Mouse (Mus musculus) urinary bladder, adult 18-20 months (tissue): ENCODE measurements around the gene Nphp3.

Experiments
- DNase-seq, 2 experiments: peaks; one replicate each; pipeline ENCODE4 v3.0.0; 2022; ENCODE audit warnings: low spot score in 2 of 2, mixed read lengths in 2 of 2

Gene Nphp3

GRCm38 (mm10) chr9:104064571-104064970 is 62.2 kb downstream of the Nphp3 start:
- no peak for DNase-seq

- DNase-seq: no peak
Measured at GRCm38 (mm10) chr9:104070241-104070640, 67.9 kb downstream of the Nphp3 start.

DNA sequence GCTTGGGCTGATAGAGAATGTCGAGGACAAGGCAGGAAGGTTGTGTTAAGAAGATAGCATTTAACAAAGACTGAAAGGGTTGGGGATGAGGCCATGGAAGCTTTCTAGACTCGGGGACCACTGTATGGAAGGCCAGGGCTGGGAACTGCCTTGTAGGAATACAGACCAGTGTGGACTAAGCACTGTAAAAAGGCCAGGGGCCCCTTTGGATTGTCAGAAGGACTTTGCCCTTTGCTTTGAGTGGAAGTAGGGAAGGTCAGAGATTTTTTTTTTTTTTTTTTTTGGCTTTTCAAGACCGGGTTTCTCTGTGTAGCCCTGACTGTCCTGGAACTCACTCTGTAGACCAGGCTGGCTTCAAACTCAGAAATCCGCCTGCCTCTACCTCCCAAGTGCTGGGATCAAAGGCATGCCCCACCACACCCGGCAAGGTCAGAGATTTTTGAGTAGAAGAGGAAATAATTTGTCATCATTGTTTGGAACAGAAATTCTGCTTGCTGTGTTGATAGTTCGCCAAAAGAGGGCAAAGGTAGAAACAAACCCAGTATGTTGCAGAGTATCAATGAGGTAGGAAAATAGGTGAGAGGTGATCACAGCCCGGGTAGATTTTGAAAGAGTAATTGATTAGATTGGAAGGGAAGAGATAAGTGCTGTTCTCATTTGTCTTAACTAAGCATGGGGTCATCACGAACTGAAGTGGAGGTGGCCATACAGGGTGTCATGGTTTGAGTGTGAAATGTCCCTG is 68.7 kb downstream of the Nphp3 start:
- no peak for DNase-seq

GRCm38 (mm10) chr9:104075808-104076207 is 73.5 kb downstream of the Nphp3 start:
- DNase-seq: no peak

DNA sequence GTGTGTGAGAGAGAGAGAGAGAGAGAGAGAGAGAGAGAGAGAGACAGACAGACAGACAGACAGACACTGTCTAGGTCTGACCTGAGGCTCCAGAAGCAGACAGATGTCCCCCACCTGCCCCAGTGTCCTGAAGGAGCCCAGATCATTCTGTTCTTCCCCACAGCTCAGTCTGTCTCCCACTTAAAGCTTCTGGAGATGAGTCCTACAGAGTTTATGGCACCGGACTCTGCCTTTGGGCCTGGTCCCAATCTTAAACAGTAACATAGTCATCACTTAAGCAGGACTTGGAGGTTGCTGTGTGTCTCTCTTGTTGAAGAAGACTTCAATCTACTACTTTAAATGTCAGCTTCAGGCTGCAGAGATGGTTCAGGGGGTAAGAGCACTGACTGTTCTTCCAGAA is 76.4 kb downstream of the Nphp3 start:
- DNase-seq: no peak

DNA sequence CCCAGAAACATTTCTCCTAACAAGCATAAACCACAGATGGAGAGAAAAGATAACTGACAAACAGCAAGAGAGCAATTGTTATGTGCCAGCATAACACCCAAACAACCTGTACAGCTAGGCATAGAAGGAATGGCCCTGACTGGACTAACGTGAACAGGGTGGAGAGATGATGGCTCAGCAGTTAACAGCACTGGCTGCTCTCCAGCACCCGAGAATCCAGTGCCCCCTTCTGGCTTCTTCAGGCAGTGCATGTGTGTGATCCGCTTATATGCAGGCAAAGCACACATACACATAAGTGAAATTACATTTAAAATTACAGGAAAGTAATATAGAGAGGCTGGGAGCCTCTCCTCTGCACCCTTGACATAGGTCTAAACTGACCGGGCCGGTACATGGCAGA is 77.0 kb downstream of the Nphp3 start:
- peak; percentile 36 to 61 for DNase-seq

GRCm38 (mm10) chr9:104080038-104080437 is 77.7 kb downstream of the Nphp3 start:
- DNase-seq: no peak

- peak; percentile 31 to 42 for DNase-seq
Measured at GRCm38 (mm10) chr9:104085730-104086429, 83.5 kb downstream of the Nphp3 start.

DNA sequence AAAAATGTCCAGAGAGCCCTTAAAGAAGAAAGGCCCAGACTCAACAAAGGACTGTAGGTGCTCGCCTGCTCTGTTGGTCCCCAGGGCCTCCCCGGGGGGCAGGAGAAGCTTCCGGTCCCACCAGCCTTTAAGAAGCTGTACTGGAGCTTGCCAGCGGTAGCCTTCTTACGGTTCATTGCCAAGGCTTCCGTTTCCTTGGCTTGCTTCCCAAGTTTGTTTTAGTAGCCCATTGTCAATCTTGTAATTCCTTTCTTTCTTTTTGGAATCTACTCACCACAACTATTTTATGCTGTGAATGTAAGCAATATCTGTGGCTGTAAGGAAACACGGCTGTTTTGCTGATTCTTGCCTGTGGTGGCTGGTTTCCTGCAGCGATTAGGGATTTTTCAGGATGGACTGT is 86.2 kb downstream of the Nphp3 start:
- no peak for DNase-seq

DNA sequence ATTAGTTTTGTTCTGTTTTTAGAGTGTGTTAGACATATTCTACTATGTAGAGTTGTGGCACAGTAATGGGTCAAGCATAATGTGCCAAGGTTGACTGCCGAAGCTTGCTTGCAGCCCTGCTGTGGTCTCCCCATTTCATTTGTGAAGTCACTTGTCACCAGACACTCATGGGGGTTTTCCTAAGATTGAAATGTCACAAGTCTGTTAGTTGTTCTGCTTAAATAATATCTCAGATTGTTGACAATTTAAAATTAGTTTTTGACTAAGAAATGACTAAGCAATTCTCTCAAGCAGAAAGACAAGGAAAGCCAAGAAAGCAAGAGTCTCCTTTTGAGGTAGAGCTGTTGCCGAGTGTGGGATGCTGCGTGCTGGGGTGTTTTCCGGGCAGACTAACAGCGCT is 90.6 kb downstream of the Nphp3 start:
- DNase-seq: no peak
